Mouse (Mus musculus): Measurements from ENCODE around the gene Gpr27. TPM values are rescaled to one million over a fixed set of nuclear protein-coding genes. Genes with fewer than 3 reads are reported as not detected.

The Gpr27 gene
- total RNA-seq, 2 experiments from 2014 or later, result 61.0 to 64.1 TPM

GRCm38 (mm10) chr6:99678108-99678507 lies 14.4 kb upstream of the Gpr27 start:
- DNase-seq, result peak; percentile 32 to 37

GRCm38 (mm10) chr6:99683974-99684373 lies 8.5 kb upstream of the Gpr27 start:
- no peak for DNase-seq

- no peak for DNase-seq
These were observed 7.6 kb upstream of the Gpr27 start for GRCm38 (mm10) chr6:99684899-99685298.

DNA sequence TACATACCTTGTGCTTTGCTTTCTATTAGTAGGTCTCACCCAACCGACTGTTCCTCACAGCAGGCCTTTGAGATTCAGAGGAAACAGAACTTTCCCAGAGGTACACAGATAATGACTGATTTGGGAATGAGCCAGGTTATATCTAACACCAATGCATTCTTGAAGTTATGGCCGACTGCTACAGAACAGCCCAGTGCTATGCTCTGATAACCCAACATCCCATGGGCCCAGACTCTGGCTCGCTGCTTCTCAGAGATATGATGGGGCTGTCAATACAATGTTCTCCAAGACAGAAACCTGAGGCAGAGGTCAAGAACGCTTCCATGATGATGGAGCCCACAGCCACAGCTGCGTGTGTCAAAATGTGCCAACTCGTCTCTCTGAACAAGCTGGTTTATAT lies 4.0 kb upstream of the Gpr27 start:
- DNase-seq, result no peak

GRCm38 (mm10) chr6:99691666-99692205 lies 743 bp upstream of the Gpr27 start:
- no peak for DNase-seq

DNA sequence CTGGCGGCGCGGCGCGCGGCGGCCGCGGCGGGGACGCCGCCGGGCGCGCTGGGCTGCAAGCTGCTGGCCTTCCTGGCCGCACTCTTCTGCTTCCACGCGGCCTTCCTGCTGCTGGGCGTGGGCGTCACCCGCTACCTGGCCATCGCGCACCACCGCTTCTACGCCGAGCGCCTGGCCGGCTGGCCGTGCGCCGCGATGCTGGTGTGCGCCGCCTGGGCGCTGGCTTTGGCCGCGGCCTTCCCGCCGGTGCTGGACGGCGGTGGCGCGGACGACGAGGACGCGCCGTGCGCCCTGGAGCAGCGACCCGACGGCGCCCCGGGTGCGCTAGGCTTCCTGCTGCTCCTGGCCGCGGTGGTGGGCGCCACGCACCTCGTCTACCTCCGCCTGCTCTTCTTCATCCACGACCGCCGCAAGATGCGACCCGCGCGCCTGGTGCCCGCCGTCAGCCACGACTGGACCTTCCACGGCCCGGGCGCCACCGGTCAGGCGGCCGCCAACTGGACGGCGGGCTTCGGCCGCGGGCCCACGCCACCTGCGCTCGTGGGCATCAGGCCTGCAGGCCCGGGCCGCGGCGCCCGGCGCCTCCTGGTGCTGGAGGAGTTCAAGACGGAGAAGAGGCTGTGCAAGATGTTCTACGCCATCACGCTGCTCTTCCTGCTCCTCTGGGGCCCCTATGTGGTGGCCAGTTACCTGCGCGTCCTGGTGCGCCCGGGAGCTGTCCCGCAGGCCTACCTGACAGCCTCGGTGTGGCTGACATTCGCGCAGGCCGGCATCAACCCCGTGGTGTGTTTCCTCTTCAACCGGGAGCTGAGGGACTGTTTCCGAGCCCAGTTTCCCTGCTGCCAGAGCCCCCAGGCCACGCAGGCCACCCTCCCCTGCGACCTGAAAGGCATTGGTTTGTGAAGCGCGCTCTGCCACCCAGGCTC lies 700 bp downstream of the Gpr27 start:
- peak in 1 of 2 experiments; percentile 43 for DNase-seq

- DNase-seq, result no peak
These were observed 8.0 kb downstream of the Gpr27 start for GRCm38 (mm10) chr6:99700484-99700883.

DNA sequence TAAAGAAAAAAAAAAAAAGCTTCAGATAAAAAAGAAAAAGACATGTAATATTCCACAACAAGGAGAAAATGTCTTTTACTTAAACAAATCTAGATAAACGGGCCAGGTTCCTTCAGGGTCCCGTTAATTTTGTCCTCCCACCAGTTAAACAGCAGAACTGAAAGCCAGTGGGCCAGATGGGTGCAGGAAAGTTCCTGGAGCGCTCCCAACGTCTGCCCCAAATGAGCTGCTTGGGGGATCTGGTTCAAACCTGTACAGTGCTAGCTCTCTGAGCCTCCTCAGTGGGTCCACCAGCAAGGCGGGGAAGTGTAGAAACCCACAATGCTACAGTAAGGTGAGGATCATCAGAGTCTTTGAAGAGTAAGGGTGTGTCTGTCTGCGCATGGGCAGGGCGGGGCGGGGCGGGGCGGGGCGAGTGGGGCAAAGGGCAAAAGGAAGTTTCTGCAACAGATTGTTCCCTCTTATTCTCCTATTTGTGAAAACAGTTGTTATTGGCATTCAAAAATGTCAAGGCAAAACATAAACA lies 19.2 kb downstream of the Gpr27 start:
- DNase-seq, result no peak

- no peak for DNase-seq
These were observed 20.8 kb downstream of the Gpr27 start for GRCm38 (mm10) chr6:99713256-99713655.

GRCm38 (mm10) chr6:99715191-99715590 lies 22.7 kb downstream of the Gpr27 start:
- DNase-seq, result no peak

GRCm38 (mm10) chr6:99715913-99716312 lies 23.4 kb downstream of the Gpr27 start:
- no peak for DNase-seq

DNA sequence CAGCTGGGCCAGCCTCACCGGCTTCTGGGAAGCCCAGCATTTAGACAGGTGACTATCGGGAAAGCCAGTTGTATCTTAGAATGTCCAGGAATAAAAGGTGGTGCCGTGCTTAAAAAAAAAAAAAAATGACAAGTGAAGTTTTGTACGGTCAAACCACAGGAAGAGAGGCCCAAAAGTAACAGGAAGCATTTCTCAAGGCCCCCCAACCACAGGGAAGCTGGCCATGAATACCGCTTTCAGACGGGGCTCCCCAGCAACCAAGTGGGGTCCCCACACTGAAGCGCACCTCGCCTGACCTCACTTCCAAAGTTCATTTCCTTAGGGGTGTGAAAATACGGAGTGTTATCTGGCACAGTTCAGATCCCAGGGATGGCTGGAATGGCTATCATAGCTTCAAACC lies 28.6 kb downstream of the Gpr27 start:
- no peak for DNase-seq

DNA sequence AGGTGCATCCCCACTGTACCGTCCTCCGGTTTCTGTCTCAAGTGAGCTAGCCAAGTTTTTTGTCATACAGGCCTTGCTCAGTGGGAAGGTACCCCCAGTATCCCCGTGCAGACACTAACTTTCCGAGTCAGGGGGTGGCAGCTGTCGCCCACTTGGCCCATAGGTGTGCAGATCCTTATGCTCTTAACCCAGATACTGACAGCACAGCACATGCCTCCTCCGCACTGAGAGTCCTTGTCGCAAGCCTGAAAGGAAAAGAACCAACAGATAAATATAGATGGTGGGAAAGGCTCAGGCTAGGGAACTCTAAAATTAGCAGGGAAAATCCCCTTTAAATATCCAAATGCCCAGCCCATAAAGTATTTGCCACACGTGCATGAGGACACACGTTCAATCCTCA lies 29.9 kb downstream of the Gpr27 start:
- no peak for DNase-seq

- peak in 1 of 2 experiments; percentile 15 for DNase-seq
These were observed 33.6 kb downstream of the Gpr27 start, which contains the start of gene Prok2 for GRCm38 (mm10) chr6:99725971-99726561. TSS of gene Prok2 (minus strand) at chr6:99726392.

- no peak for DNase-seq
These were observed 34.3 kb downstream of the Gpr27 start for GRCm38 (mm10) chr6:99726576-99727303.

GRCm38 (mm10) chr6:99729853-99730252 lies 37.4 kb downstream of the Gpr27 start:
- no peak for DNase-seq

DNA sequence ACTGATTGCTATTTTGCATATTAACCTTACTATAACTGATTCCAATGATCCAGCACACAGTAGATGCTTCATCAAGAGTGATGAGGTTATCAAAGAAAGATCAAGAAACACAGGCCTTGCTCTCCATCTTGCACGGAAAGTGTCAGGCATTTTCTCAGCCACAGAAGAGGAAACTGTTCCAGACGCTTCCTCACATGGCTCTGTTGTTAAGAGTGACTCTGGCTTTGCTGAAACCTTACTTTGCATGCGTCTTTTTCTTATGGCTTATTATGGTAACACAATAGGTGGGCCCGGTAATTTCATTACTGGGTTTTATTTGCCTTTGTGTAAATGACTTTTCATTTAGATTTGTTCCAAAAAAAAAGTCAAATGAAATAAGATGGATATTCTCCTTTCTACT lies 39.4 kb downstream of the Gpr27 start:
- DNase-seq, result no peak

DNA sequence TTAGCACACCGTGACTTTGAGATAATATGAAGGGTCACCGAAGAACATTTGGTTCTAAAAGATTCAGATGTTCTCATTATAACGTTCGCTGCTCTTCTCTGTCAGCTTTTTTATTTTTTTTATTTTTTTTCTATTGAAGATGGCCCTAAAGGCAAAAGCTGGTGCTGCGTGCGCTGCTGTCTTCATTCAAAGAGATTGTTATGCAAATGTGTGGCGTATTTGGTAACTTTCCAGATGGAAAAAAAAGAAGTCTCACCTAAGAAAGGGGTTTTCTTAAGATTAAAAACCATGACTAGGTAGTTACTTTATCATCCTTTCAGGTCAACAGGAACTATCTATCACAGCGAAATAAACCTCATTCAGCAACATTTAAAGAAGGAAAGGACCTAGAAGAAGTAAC lies 40.2 kb downstream of the Gpr27 start:
- no peak for DNase-seq

- DNase-seq, result no peak
These were observed 42.2 kb downstream of the Gpr27 start for GRCm38 (mm10) chr6:99734666-99735065.

DNA sequence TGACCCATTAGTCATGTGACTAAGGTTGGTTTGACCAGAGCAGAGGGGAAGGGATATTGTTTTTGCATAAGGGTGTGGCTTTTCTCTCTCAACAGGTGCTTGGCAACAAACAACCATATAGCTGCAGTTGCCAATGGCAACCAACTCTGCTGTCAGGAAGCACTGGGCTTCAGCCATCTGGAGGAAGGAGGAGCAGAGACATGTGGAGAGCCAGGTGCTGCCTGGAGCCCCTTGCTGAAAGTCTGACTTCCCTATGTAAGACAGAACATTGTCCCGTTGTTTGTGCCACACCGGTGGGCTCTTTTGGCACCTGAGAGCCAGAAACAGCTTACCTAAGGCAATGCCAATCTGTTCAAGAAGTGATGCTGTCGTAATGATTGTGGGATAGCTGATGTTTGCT lies 50.4 kb downstream of the Gpr27 start:
- DNase-seq, result peak; percentile 5 to 8

Measured in layer of hippocampus, postnatal 36 days (tissue).